Mouse (Mus musculus) kidney, embryonic 15.5 days (tissue): ENCODE measurements around the gene Nudc. TPM values are rescaled to one million over a fixed set of nuclear protein-coding genes. Genes with fewer than 3 reads are reported as not detected.

Experiments used
- ATAC-seq: fragments of 200-750 bp; cut with Nextera tagmentation; replicated peaks from 2 replicates; pipeline ENCODE4 v1.8.0; 2017; ENCODE audit warnings: moderate TSS enrichment; ENCODE audit not compliant: low FRiP score
- H3K27ac ChIP-seq: fragments of 300-500 bp; sonication (generic); 2 replicates; pipeline ENCODE4 v1.5.1; 2015; ENCODE audit warnings: mild to moderate bottlenecking, inconsistent platforms
- H3K27me3 ChIP-seq: fragments of 300-500 bp; sonication (generic); 2 replicates; pipeline ENCODE4 v1.6.1; 2015; ENCODE audit warnings: inconsistent platforms
- H3K36me3 ChIP-seq: fragments of 300-500 bp; sonication (generic); 2 replicates; pipeline ENCODE4 v1.6.1; 2015; ENCODE audit warnings: inconsistent platforms
- H3K4me1 ChIP-seq: fragments of 300-500 bp; sonication (generic); 2 replicates; pipeline ENCODE4 v1.6.1; 2015; ENCODE audit warnings: inconsistent platforms
- H3K4me2 ChIP-seq: fragments of 300-500 bp; sonication (generic); 2 replicates; pipeline ENCODE4 v1.6.1; 2015; ENCODE audit warnings: moderate library complexity, mild to moderate bottlenecking, inconsistent platforms
- H3K4me3 ChIP-seq: fragments of 300-500 bp; sonication (generic); replicated peaks from 2 replicates; pipeline ENCODE4 v1.5.1; 2015; ENCODE audit warnings: mild to moderate bottlenecking, inconsistent platforms
- H3K9ac ChIP-seq: fragments of 300-500 bp; sonication (generic); 2 replicates; pipeline ENCODE4 v1.6.1; 2015; ENCODE audit warnings: mild to moderate bottlenecking, inconsistent platforms
- H3K9me3 ChIP-seq: fragments of 300-500 bp; sonication (generic); replicated peaks from 2 replicates; pipeline ENCODE4 v1.6.1; 2016; ENCODE audit warnings: inconsistent platforms
- WGBS: fragments of 180-500 bp; shearing (Covaris S2); methylation state at CpG from one replicate; pipeline ENCODE4 v1.1.7; 2015; ENCODE audit warnings: mixed read lengths; 5-methylcytosine and 5-hydroxymethylcytosine counted together
- polyA plus RNA-seq: library from polyadenylated mRNA; unstranded; fragments of >200 nt; fragmentation: Nextera tagmentation; extraction: Ambion mirVana; gene quantifications from 2 replicates; pipeline ENCODE4 v1.2.1, GENCODE M21; 2015

Nudc gene
- 334 and 359 TPM in 2 replicates for polyA plus RNA-seq

DNA sequence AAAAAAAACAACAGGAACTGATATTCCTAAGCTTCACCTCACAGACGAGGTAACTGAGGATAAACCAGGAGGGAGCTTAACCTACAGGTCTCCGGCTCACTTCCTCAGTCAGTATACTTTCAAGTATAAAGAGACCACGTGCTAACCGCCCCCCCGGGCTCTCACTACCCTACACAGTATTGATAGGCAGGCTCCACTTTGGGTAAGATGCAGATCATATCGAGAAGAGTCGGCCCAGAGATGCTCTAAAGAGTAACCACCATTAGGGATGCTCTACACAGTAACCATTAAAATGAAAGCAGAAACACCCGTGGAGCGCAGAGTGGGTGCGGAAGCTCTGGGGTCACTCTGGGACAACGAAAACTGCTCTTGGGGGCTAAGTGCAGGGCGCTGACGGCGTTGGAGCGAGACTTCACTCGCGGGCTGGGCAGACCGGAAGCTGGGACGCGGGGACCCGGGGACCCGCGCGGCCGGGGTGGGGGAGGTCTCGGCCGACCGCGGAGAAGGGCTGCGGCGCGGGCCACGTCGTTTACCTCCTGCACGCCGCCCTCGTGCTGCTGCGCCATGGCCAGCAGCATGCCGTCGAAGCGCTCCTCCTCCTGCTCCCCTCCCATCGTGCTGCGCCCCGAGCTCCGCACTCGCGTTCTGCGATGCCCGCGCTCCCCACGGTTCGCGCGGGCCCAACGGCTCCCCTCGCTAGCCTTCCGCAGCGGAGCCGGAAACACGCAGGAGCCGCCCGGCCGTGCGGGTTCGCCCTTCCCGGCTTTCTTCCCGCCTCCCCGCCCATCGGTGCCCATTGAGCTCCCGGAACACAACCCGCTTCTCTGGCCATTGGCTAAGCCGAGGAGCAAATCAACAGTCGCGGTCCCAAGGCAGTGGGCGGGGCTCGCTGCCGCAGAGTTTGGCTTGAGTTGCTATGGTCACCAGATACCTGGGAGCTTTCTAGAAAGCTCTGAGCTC lies at the start of gene Nudc:
TSS of gene Nudc (minus strand) at position 725 of the 960 bp plus-strand sequence.
- H3K4me2 ChIP-seq: peak within 1 kb of the TSS; percentile 74
- no peaks in the 10 kb centered on the region for H3K27me3 ChIP-seq
- peak; percentile 98 for ATAC-seq
- peaks cover 23% of the 10 kb centered on the region for H3K4me1 ChIP-seq
- H3K9me3 ChIP-seq: no peaks in the 10 kb centered on the region
- peak within 1 kb of the TSS; percentile 79 for H3K27ac ChIP-seq
- under 1% methylated on average over 65 of the region's 77 CpGs for WGBS
- H3K4me3 ChIP-seq: peak within 1 kb of the TSS; percentile 98
- H3K36me3 ChIP-seq: peaks cover 39% of the 10 kb centered on the region
- peak within 1 kb of the TSS; percentile 95 for H3K9ac ChIP-seq

- Histone ChIP-seq H3K4me3 (no peak overlapping the region), H3K9me3 (no peaks in the 10 kb centered on the region), H3K4me1 (peaks cover 26% of the 10 kb centered on the region), H3K4me2 (no peak overlapping the region), H3K9ac (no peak overlapping the region), H3K27me3 (peaks cover 15% of the 10 kb centered on the region), H3K36me3 (peaks cover 26% of the 10 kb centered on the region), H3K27ac (no peak overlapping the region)
- no peak for ATAC-seq
- whole genome bisulfite sequencing: 76% methylated on average over 7 of the region's 7 CpGs
Measured at GRCm38 (mm10) chr4:133595538-133595937, 49.7 kb upstream of the Nudc start.

DNA sequence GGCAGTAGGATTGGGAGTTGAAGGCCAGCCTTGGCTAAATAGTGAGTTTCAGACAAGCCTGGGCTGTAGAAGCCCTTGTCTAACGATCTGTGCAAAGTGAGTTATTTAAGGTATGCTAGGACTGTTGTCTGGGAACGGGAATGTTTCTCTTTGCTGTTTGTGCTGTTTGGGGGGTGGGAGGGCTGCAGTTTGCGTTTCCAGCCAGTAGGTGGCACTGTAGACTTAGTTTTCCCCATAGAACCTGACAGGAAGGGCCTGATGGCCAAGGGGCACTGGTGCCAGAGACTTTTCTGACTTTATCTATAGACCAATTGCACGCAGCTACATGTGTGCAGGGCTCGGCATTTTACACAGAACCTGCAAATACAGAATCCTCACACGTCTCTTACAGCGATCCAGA lies 46.8 kb upstream of the Nudc start:
- no peak overlapping the region for H3K4me2 ChIP-seq
- H3K36me3 ChIP-seq: peaks cover 56% of the 10 kb centered on the region
- H3K4me1 ChIP-seq: 0 out of 2 replicates have a peak, but pooled peaks cover 3% of the 10 kb centered on the region
- H3K27me3 ChIP-seq: no peaks in the 10 kb centered on the region
- no peak overlapping the region for H3K4me3 ChIP-seq
- no peaks in the 10 kb centered on the region for H3K9me3 ChIP-seq
- no peak overlapping the region for H3K9ac ChIP-seq
- 29% methylated on average over 7 of the region's 7 CpGs for WGBS
- 0 out of 2 replicates have a peak overlapping the region, but pooled peaks have one; percentile 15 for H3K27ac ChIP-seq
- peak; percentile 43; the same call in 1 of the 2 replicates for ATAC-seq

GRCm38 (mm10) chr4:133584059-133584951 lies 38.5 kb upstream of the Nudc start, which contains the start of gene Gpn2:
TSS of gene Gpn2 (plus strand) at chr4:133584362.
- peak; percentile 90 for ATAC-seq
- H3K9me3 ChIP-seq: no peaks in the 10 kb centered on the region
- peak within 1 kb of the TSS; percentile 92 for H3K4me3 ChIP-seq
- peak within 1 kb of the TSS; percentile 100 for H3K4me2 ChIP-seq
- peaks cover 68% of the 10 kb centered on the region for H3K36me3 ChIP-seq
- peak within 1 kb of the TSS; percentile 85 for H3K27ac ChIP-seq
- WGBS: 2% methylated on average over 65 of the region's 65 CpGs
- peaks cover 20% of the 10 kb centered on the region for H3K4me1 ChIP-seq
- H3K27me3 ChIP-seq: no peaks in the 10 kb centered on the region
- H3K9ac ChIP-seq: peak within 1 kb of the TSS; percentile 83

- WGBS: 53% methylated on average over 6 of the region's 6 CpGs
- peak overlapping the region; percentile 85 for H3K27ac ChIP-seq
- H3K27me3 ChIP-seq: no peaks in the 10 kb centered on the region
- peak overlapping the region; percentile 100 for H3K4me2 ChIP-seq
- peak overlapping the region; percentile 92 for H3K4me3 ChIP-seq
- peak overlapping the region; percentile 83 for H3K9ac ChIP-seq
- H3K4me1 ChIP-seq: peaks cover 20% of the 10 kb centered on the region
- ATAC-seq: peak; percentile 64
- H3K36me3 ChIP-seq: peaks cover 68% of the 10 kb centered on the region
- no peaks in the 10 kb centered on the region for H3K9me3 ChIP-seq
Measured at GRCm38 (mm10) chr4:133583690-133584058, 37.9 kb upstream of the Nudc start.

DNA sequence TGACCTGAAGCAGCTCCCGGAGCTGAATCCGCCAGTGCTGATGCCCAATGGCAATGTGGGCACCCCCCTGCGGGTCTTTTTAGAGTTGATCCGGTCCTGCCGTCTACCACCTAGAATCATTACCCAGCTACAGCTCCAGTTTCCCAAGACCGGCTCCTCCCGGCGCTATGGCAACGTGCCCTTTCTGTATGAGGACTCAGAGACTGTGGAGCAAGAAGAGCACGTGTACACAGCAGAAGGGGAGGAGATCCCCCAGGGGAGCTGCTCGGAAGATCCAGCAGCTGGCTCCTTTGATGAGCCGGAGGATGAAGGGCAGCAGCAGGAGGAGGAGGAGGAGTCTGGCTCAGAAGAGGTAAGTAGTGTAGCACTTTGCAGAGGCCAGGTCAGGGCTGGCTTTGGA lies 32.2 kb upstream of the Nudc start:
- 75% methylated on average over 12 of the region's 12 CpGs for WGBS
- H3K36me3 ChIP-seq: peaks cover 55% of the 10 kb centered on the region
- no peaks in the 10 kb centered on the region for H3K27me3 ChIP-seq
- H3K4me1 ChIP-seq: peaks cover 15% of the 10 kb centered on the region
- H3K9me3 ChIP-seq: no peaks in the 10 kb centered on the region
- no peak overlapping the region for H3K27ac ChIP-seq
- no peak overlapping the region for H3K9ac ChIP-seq
- no peak for ATAC-seq
- no peak overlapping the region for H3K4me2 ChIP-seq
- no peak overlapping the region for H3K4me3 ChIP-seq

GRCm38 (mm10) chr4:133574843-133575202 lies 29.0 kb upstream of the Nudc start:
- Histone ChIP-seq H3K27ac (peak overlapping the region; percentile 94), H3K27me3 (no peaks in the 10 kb centered on the region), H3K36me3 (peaks cover 26% of the 10 kb centered on the region), H3K4me1 (peaks cover 19% of the 10 kb centered on the region), H3K4me2 (peak overlapping the region; percentile 94), H3K9ac (peak overlapping the region; percentile 90), H3K4me3 (peak overlapping the region; percentile 99), H3K9me3 (no peaks in the 10 kb centered on the region)
- 1% methylated on average over 41 of the region's 41 CpGs for WGBS
- peak; percentile 63; the same call in 1 of the 2 replicates for ATAC-seq

GRCm38 (mm10) chr4:133574070-133574842 lies 28.5 kb upstream of the Nudc start, which contains the start of gene Gpatch3:
TSS of gene Gpatch3 (plus strand) at chr4:133574745.
- Histone ChIP-seq H3K36me3 (peaks cover 20% of the 10 kb centered on the region), H3K4me1 (peaks cover 21% of the 10 kb centered on the region), H3K9ac (peak within 1 kb of the TSS; percentile 90), H3K27me3 (no peaks in the 10 kb centered on the region), H3K4me2 (peak within 1 kb of the TSS; percentile 94), H3K4me3 (peak within 1 kb of the TSS; percentile 99), H3K9me3 (no peaks in the 10 kb centered on the region), H3K27ac (peak within 1 kb of the TSS; percentile 94)
- WGBS: 7% methylated on average over 44 of the region's 44 CpGs
- ATAC-seq: peak; percentile 89

DNA sequence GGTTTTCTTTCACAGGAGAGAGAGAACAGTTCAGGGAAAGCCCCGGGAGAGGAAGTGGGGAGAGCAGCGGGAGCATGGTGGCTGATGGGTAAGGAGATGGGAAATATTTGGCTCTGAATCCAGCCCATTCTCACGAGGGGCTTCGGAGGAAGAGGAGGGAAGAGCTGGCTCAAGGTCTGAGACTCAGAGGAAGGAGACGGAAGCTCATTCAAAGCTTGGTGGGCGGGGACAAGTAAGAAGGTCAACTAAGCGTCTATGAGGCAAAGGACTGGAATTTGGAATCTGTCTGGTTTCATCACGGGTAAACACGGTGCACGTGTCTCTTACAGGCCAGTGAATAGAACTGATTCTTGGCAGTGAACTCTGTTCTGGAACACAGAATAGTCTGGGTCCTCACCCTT lies 24.3 kb upstream of the Nudc start:
- 0 out of 2 replicates have a peak overlapping the region, but pooled peaks have one; percentile 31 for H3K9ac ChIP-seq
- no peaks in the 10 kb centered on the region for H3K27me3 ChIP-seq
- peak overlapping the region; percentile 6; the same call in 1 of the 2 replicates for H3K4me3 ChIP-seq
- H3K36me3 ChIP-seq: no peaks in the 10 kb centered on the region
- no peaks in the 10 kb centered on the region for H3K9me3 ChIP-seq
- peak overlapping the region; percentile 46 for H3K4me2 ChIP-seq
- H3K4me1 ChIP-seq: peaks cover 12% of the 10 kb centered on the region
- H3K27ac ChIP-seq: peak overlapping the region; percentile 37; the same call in 1 of the 2 replicates
- 43% methylated on average over 10 of the region's 10 CpGs for WGBS
- no peak for ATAC-seq

- H3K4me2 ChIP-seq: peak overlapping the region; percentile 46
- peak overlapping the region; percentile 37; the same call in 1 of the 2 replicates for H3K27ac ChIP-seq
Measured at GRCm38 (mm10) chr4:133569291-133570065, 23.7 kb upstream of the Nudc start.

More at GRCm38 (mm10) chr4:133569291-133570065, 23.7 kb upstream of the Nudc start:
- peaks cover 11% of the 10 kb centered on the region for H3K4me1 ChIP-seq
- peak overlapping the region; percentile 6; the same call in 1 of the 2 replicates for H3K4me3 ChIP-seq
- H3K9ac ChIP-seq: 0 out of 2 replicates have a peak overlapping the region, but pooled peaks have one; percentile 31
- no peaks in the 10 kb centered on the region for H3K27me3 ChIP-seq
- no peaks in the 10 kb centered on the region for H3K9me3 ChIP-seq
- WGBS: 55% methylated on average over 10 of the region's 10 CpGs
- ATAC-seq: no peak
- H3K36me3 ChIP-seq: no peaks in the 10 kb centered on the region
